Mouse (Mus musculus) gonadal fat pad, adult 2 months (tissue): ENCODE data around the gene Zkscan16. TPM values are rescaled to one million over a fixed set of nuclear protein-coding genes. Genes with fewer than 3 reads are reported as not detected.

Source experiments
- DNase-seq: peaks from one replicate; pipeline ENCODE4 v3.0.0-alpha.2; 2012; ENCODE audit warnings: low read depth
- polyA plus RNA-seq: library from polyadenylated mRNA; depleted of rRNA; stranded (reverse); fragments of >200 nt; gene quantifications from 2 replicates; pipeline ENCODE4 v1.2.3, GENCODE M21; 2012

Zkscan16 gene
- polyA plus RNA-seq, 1 experiment = 0.53 TPM

DNA sequence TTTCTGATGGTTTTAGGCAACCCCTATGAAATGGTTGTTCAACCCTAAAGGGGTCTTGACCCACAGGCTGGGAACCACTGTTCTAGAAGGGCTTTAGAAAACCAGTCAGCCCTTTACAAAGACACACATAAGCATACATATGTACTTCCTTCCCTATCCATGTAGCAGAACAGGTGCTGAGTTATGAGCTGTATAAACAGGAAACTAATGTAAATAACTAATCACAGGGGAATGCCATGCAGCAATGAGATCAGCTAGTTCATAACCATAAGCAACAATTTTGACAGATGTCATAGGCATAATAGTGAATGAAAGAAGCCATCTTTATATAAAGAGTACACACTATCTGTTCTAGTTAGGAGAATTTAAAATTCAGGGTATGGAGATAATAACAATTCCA lies 1.8 kb upstream of the Zkscan16 start:
- no peak for DNase-seq

DNA sequence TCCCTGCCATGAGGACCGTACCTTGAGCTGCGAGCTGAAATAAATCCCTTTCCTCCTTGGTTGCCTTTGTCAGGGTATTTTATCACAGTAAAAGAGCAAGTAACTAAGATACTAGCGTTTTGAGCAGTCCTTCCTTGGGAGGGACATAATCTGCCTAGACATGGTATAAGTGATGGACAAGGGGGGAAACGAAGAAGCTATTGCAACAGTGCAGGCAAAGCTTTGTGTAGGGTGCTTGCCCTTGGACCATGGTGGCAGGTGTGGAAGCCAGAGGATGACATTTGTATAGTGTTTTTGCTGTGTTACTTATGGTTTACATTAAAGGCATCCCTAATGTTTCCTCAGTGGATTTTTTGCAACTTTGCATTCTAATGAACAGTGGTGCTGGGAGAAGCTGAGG lies 486 bp upstream of the Zkscan16 start:
- DNase-seq = no peak

DNA sequence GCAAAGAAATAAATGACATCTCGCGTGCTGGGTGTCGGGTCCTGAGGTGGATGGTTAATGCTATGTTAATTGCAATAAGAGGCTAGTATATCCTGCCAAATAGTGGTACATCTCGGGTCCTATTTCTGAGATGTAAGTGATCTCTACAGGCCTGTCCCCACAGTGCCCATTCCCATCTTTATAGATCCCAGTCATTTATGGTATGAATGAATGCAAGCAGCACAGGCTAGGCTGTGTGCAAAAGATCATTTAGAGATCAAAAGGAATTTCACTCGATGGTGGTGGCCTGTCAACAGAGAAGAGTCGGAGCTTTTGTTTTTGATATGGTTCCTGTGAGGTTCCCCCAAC lies 752 bp downstream of the Zkscan16 start:
- DNase-seq = no peak

DNA sequence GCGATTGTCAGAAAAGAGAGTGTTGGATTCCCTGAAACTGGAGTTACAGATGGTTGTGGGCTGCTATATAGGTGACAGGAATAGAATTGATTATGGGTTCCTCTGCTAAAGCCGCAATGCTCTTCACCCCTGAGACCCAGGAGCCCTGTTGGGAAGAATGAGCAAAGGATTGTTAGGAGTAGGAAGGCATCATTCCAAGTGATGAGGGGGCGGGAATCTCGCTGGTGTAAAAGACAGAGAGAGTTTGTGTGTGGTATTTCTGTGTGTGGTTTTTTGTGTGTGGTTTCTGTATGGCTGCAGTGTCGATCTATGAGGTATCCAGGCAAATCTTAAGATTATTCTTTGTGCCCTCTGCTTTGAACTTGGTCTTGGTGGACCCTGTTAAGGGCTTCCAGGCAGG lies 1.3 kb downstream of the Zkscan16 start:
- no peak for DNase-seq

DNA sequence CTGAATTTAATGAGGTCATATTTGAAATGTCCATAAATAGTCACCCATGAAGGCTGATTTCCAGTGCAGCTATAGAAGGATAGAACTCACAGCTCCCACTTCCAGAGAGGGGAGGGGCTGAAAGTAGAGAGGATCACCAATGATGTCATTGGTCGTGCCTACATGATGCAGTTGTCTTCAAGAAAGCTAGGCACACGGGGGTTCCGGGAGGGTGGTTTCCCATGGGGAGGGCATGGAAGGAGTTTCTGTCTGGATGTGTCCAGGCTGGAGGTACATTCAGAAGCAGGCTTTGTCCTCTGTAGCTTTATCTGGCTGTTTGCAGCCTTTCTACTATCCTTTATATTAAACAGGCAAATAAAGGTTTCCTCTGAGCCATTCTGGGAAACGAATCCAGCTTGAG lies 5.0 kb downstream of the Zkscan16 start:
- no peak for DNase-seq

DNA sequence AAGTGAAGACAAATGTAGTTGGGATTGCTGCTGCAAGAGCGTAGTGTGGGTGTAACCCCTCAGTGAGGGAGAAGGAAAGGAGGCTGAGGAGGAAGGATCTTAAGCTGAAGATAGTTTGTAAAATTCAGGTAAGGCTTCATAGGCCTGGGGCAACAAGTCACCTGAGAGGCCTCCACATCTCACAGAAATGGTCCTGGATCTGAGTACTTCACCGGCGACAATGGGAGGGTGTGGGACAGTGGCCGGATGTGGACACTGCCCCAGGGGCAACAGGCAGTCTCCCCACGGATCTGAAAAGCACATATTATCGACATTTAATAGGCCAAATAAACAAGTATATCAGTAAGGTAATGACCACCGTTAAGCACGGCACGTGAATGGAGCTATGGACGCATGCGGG lies 9.2 kb downstream of the Zkscan16 start:
- DNase-seq = no peak

DNA sequence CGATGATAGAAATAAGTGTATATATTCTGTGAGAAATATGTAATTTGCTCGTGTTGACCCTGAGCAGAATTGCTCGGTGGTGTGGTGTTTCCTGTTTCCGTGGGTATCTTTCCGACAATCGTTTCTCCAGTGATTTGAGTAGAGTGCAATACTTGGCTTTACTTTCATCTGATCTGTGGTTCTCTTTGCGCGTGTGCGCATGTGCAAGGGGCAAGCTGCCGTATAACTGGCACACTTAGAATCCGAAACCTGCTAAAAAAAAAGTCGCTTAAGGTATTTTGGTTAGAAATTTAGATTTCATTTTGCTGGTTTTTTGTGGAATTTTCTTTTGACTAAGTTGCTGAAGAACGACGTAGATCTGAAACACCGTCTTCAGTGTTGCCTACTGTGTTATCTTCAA lies 18.3 kb downstream of the Zkscan16 start:
- no peak for DNase-seq

DNA sequence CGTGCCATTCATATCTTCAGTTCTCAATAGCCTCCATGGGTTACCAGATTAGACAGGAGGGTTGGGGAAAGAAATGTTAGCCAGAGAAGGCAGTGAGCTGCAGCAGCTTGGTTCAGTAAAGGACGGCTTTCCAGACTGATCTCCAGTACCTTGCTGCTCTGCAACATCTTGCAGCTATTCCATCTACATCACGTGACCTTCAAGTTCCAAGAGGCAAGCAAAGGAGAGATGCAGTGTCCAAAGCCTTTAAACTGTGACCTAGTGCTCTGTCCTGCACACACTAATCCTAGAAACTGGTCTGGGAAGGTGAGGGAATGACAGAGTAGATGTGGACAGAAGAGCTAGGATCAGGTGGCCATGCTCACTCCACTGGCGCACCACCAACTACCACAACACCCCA lies 19.8 kb downstream of the Zkscan16 start:
- DNase-seq = no peak

DNA sequence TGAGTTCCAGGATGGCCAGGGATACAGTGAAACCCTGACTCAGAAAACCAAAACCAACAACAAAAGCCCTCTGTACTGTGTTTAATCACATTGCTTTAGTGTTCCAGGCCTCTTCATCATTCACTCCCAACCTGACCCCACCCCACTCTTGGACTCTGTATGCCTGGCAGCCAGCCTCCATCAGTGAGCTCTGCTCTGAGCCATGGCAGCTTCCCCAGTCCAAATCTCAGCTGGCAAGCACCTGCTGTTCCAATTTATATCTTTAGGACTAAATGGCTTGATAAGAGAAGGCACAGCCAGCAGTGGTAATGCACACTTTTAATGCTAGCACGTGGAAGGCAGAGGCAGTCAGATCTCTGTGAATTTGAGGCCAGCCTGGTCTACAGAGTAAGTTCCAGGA lies 21.7 kb downstream of the Zkscan16 start:
- DNase-seq = no peak

DNA sequence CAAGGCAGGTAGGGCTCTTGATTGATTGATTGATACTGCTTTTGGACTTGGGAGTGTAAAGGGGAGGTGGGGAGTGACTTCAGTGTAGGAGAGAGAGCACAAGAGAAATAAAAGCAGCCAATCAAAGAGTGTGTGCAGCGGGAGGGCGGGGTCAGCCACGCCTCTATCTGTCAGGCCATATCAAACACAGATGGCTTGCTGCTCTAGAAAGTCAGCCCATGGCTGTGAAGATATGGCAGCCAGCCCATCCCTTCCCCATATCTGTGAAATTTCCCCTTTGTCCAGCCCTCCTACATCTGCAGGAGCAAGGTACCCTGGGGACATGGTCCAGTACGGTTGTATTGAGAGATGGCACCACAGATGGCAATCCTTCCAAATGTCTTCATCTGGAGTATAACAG lies 27.2 kb downstream of the Zkscan16 start:
- DNase-seq = no peak

DNA sequence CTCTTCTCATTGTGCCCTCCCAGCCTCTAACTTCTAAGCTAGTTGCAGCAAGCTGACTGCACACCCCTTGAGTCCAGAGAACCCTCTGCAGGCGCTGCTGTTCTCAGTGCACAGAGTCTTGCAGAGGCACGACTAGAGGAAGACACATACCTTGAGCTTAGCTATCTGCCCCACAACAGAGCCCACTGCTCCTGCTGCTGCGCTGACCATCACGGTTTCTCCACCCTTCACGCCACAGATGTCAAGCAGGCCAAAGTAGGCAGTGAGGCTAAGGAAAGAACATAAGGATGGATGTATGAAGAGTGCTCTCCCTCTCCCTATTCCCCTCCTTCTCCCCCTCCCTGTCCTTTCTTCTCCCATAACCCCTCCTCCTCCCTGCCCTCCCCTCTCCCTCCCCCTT lies 32.3 kb downstream of the Zkscan16 start:
- DNase-seq = no peak

DNA sequence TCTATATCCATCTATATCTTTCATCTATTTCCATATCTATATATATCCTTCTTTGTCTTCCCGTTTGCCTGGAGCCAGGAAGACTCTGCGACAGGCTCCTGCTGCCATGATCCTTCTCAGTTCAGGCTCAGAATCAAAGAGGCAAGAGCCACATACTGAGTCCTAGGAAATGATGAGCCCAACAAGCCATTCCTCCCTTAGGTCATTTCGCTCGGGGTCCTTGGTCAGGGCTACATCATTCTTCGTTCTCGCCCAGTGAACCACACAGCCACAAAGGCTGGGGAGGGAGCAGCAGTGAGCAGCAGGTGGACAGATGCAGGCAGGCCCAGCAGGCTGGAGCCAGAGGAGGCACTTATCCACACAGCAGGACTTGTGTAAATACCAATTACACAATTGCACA lies 38.0 kb downstream of the Zkscan16 start:
- no peak for DNase-seq

DNA sequence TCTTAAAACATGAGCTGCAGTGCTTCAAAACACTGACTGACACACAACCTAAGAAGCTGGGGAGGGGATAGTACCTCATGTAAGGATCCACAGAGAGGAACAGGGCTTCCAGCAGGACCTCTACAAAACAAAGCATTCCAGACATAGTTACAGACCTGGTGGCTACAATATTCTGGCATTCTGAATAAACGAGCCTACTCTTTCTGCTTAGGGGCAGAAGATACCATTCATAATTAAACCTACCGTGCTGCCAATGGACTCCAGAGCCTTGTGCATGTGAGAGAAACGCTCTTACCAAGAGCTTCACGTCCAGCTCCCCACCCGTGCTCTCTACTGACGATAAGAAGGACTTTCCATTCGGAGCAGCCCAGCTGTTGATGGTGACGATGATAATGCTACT lies 39.4 kb downstream of the Zkscan16 start:
- DNase-seq = no peak

DNA sequence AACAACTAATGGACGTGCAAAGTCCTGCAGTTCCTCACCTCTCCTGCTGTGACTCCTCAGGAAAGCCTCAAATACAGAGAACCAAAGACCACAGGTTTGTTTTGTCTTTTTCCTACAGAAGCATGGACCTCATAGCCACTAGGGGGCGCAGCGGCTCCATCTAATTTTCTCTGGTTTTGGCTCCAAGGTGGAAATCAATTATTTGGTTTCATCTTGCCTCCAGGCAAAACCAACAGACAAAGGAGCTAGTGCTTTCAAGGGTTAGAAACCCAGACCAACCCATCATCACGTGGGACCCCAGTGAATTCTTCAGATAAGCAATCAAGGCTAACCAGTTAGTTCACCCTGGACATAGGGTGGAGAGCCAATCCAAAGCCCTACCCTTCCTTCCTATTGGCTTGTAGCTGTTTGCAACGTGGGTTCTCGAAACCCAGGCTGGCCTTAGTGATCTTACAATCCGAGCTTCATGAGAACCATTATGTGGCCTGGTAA lies 41.8 kb downstream of the Zkscan16 start:
- DNase-seq = no peak

DNA sequence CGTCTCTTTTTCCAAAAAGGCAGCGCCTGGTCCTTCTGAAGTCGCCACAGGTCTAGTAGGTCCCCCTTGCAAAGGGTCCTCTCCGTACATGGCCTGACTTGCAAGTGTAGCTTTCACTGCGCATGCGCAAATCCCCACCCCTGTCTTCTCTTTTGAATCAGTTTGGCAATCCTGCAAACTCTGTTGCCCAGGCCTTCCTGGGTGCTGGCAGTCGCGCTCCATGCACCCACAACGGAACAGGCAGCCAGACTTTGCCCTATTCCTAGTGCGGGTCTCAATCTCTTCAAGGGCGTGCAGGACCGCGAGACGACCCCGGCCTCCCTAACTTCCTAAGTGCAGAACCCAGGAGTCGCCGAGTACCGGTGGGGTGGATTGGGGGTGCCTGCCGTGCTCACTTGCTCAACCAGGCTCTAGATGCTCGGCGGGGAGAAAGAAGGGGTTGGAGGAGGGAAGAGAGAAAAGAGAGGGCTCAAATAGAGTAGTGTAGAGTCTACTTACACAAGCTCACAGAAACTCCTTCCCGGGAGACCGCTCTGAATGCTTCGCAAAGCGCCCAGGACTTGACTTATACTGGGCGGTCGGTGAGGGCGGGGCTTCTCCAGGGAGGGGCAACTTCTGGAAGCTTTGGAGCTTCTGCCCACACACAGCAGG lies 43.2 kb downstream of the Zkscan16 start, which contains the start of gene Ptgr1:
Gene Ptgr1 (minus strand): TSS at position 580 of the 651 bp plus-strand sequence.
- no peak for DNase-seq

DNA sequence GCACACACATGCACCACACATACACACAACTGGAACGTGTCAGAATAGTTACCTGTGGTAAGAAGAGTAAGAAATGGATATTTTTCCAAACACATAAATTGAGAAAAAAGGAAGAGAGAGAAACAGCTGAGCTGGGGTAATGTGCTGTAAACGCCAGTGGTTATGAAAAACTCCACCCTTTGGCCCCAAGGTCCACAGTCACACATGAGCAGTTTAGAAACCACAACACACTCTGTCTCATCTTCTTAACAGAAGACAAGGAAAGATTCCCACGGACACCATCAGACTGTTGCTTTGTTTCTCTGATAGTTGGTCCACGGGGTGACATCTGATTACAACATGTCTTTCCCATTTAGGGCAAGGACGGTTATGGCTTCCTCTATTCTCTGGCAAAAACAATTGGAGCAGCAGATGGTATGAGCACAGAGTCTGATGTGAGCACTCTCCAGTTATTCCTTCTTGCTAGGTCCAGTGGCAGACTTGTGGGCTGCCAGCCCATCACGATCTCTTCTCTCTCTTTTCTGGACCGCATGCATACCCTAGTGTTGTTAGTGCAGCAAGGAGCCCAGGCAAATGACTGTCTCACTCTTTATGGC lies 46.0 kb downstream of the Zkscan16 start:
- no peak for DNase-seq

DNA sequence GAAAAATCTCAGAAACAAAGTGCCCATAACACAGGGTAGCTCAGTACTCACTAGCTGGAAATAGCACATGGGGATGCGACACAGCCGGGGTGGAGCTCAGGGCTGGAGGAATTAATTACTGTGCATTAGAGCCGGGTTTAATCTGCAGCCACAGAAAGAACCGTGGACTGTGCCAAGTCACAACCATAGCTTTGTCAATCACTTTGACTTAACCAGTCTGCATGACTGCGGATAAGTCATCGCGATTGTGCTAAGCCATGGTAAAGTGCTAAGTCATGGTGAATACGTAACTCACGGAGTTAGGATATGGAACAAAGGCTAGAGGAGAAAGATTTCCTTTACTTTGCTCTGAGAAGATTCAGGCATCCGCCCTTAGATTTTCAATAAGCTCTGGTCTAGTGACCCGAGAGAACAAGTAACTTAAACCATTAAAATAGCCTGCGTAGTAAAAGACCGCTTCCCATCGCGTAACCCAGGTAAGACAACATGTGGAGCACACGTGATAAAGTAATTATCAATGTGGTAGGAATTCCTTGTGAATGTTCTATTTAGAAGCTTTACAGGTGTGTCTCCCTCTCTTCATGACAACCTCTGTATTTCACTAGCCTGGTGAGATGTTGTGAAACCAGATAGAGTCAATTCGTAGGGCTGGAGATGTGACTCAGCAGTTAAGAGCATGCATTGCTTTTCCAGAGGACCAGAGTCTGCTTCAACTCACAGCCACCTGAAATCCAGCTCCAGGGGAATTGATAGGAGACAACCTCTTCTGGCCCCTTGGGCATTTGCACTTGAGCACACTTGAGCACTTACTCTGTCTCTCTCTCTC lies 47.4 kb downstream of the Zkscan16 start:
- no peak for DNase-seq

DNA sequence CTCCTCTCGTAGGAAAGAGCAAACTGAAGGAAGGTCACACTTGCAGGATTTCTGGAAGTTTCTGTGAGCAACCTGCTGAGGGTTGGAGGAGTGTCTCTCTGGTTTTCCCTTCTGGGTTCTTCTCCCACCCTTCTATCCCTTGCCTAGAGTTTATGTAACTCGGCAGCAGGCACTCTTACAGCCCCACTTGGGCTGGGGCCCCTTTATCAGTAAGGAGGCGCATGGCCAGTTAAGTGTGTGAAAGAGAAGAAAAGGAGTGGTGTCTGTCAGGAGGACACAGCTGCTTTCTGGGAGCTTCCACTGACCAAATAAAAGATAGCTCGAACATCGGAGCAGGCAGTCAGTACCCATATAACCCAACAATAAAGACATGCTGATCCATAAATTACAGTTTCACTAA lies 48.8 kb downstream of the Zkscan16 start:
- no peak for DNase-seq

DNA sequence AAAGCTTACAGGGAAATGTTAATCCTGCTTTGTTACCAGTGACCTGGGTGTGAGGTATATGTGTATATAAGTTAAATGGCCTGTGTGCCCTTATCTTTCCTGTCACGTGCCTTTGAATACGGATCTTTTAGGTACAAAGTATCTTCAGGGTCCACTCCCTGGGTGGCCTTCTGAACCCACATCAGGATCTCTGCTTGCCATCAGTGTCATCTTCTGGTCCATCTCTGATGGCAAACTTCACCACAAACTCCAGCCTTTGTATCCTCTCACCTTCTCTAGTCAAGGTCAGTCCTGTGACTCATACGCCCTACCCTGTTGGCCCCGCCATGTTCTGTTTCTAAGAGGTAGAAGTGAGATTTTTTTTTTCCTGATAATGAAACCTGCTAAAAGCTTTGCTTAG lies 51.3 kb downstream of the Zkscan16 start, which contains the start of gene Dnajc25:
Gene Dnajc25 (plus strand): TSS at position 301 of the 400 bp plus-strand sequence.
- DNase-seq = no peak

DNA sequence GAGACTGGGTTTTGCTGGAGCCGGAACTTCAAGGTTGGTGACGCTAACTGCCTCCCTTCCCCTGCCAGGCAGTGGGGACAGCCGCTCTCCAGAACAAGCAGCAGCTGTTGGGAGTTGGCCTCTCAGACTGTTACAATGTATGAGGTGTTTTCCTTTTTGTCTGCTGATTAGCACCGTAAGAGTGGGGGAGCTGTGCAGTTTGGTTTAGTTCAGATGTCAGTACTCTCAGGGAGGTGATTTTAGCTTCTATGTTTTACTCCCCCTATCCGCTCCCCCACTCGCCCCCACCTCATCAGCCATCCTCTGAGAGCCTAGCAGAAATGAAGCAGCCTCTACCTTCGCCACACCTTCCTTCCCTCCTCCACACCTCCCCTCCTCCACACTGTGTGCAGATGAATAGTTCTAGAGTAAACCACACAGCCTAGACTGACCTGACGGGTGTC lies 51.8 kb downstream of the Zkscan16 start:
- DNase-seq = no peak

DNA sequence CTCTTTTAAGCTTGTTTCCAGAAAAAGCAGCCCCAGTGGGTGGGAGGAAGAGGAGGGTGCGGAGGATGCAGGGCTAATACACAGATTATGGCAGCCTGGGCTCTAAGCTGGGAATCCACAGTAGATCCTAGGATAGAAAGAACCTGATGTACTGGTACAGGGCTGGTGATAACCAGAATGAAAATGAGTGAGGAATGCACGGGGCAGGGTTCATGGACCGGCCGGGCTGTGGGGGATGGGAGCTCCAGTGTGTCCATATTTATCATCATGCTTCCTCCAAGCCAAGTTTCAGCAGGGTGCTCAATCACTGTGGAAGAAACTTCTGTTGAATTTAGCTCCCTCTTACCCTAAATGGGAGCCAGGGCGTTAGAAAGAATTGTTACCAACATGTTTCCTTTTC lies 53.7 kb downstream of the Zkscan16 start:
- DNase-seq = no peak

DNA sequence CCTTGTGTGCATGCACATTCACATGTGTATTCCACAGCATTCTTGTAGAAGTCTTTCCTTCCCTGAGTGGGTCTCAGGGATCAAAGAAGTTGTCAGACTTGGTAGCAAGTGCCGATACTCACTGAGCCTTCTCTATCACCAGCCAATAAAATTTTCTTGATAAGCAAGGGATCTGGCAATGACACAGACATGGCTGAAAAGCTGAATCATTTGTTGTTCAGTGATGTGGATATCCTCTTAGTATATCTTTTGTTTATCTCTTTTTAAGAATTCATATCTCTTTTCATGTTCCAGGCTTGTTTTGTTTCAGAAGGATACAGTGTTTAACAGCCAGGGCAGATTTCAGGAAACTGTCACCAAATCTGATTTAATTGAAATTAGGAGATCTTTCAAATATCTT lies 55.3 kb downstream of the Zkscan16 start:
- no peak for DNase-seq

DNA sequence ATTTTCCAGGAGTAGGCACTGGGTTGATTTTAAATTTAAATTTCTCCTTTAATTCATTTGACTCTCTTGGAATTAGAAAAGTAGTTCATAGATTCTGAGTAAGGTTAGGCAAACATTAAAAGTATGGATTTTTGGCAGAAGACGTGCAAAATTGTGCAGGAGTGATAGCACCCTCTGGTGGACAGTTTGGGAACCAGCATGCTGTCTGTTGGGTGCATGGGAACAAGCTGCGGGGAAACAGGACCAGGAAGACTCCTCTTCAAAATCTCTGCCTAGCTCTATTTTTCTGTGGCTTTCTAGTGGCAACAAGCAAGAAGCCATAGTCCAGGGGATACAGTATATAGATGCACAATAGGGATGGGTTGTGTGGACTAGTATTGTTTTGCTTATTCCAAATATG lies 56.3 kb downstream of the Zkscan16 start:
- DNase-seq = no peak
